Mouse (Mus musculus): ENCODE measurements at regions not wholly inside any gene's neighbourhood (a gene's known extent, or its start where the extent isn't known, plus 50 kb on each side); places are given as distances from the start of the nearest gene placed in this dataset.

- DNase-seq: no peak
Measured at GRCm38 (mm10) chrX:51294797-51295506, 88.6 kb upstream of the Mbnl3 start.

- DNase-seq: no peak
Measured at GRCm38 (mm10) chrX:51292310-51292709, 86.0 kb upstream of the Mbnl3 start.

- DNase-seq: peak in 1 of 2 experiments; percentile 5
Measured at GRCm38 (mm10) chrX:51278270-51278669, 71.9 kb upstream of the Mbnl3 start.

GRCm38 (mm10) chrX:51264746-51265145 lies 58.4 kb upstream of the Mbnl3 start:
- no peak for DNase-seq
